Mouse (Mus musculus): ENCODE measurements at regions not wholly inside any gene's neighbourhood (a gene's known extent, or its start where the extent isn't known, plus 50 kb on each side); places are given as distances from the start of the nearest gene placed in this dataset.

DNA sequence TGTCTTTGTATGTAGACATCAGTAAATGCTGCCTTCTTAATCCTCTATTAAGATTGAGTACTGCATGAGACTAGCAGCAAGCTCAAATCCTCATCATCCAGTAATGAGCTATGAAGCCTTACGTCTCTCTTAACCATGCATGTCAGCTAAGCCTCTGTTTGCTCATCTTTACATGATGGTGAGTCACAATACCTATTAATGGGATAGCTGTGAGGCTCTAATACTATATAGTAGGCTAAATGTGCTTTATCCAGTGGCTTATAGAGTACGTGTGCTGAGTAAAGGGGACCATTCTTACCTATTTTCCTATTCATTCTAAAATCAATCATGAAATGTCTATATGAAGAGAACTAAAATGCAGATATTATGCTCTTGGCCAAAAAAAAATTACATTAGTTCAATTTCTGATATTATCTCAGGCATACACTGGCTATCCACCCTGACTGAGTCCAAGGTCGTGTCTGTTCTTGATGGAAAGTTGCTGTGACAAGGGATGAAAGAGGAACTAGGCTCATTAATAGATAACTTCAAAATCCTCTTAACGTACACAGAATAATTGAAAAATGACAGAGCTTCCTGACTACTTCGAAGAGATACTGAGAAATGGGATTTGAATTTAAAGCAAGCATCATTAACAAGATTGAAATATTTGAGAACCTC, 422.1 kb downstream of the Ipo11 start:
- H3K4me3 ChIP-seq = no peak overlapping the region
- no peak overlapping the region for H3K4me2 ChIP-seq
- WGBS = 78% methylated on average over 5 of the region's 5 CpGs
- no peaks in the 10 kb centered on the region for H3K9me3 ChIP-seq
- H3K27ac ChIP-seq (replicated peaks) = no peak overlapping the region
- no peaks in the 10 kb centered on the region for H3K36me3 ChIP-seq
- no peaks in the 10 kb centered on the region for H3K4me1 ChIP-seq (replicated peaks)
- H3K9ac ChIP-seq = no peak overlapping the region
- ATAC-seq (ENCODE audit: low FRiP score, low read depth) = 0 out of 2 replicates have a peak, but pooled peaks have one; percentile 42
- H3K27me3 ChIP-seq = no peaks in the 10 kb centered on the region

DNA sequence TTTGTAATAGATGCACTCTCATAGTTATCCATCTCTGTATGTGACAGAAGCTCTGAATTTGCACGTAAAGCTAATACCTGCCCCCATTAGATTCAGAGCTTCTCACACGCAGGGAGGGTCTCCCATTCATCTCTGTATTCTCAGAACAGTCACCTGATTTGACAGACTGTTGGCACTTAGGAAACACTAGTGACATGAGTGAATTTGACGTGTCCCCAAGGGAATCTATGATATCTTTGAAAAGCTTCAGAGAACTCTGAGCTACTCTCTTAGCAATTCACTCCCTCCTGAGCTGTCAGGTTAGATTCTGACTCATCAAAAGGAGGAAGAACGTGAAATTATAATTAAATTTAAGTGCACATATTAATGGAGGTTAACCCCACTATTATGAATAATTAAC, 423.1 kb downstream of the Ipo11 start:
- no peak; the same call in 1 of the 2 replicates for ATAC-seq (ENCODE audit: low FRiP score, low read depth)
- Histone ChIP-seq H3K36me3 (no peaks in the 10 kb centered on the region), H3K9ac (no peak overlapping the region), H3K4me2 (no peak overlapping the region), H3K27me3 (no peaks in the 10 kb centered on the region), H3K4me1 (replicated peaks) (no peaks in the 10 kb centered on the region), H3K9me3 (no peaks in the 10 kb centered on the region), H3K4me3 (no peak overlapping the region), H3K27ac (replicated peaks) (no peak overlapping the region)
- WGBS = 63% methylated on average over 4 of the region's 4 CpGs

DNA sequence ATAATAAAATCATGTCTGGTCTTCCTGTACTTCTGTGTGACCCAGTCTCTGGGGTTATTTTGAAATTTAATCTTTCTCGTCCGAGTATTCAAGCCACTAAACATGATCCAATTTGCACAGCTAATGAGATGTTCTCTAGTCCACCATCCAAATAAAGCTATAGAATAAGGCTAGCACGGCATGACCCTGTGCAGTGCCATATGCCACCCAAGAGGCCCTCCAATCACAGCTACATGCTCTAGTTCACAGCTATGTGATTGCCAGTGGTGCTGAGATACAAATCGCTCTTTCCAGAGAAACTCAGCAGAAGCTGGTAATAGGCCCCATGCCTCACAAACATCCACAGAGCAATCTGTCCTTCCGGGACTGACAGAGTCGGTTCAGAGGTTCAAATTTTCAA, 426.3 kb downstream of the Ipo11 start:
- H3K36me3 ChIP-seq = no peaks in the 10 kb centered on the region
- 77% methylated on average over 6 of the region's 6 CpGs for WGBS
- H3K9ac ChIP-seq = no peak overlapping the region
- ATAC-seq (ENCODE audit: low FRiP score, low read depth) = peak; percentile 51; the same call in 1 of the 2 replicates
- H3K4me3 ChIP-seq = no peak overlapping the region
- H3K27me3 ChIP-seq = no peaks in the 10 kb centered on the region
- no peaks in the 10 kb centered on the region for H3K4me1 ChIP-seq (replicated peaks)
- no peaks in the 10 kb centered on the region for H3K9me3 ChIP-seq
- H3K4me2 ChIP-seq = no peak overlapping the region
- no peak overlapping the region for H3K27ac ChIP-seq (replicated peaks)

DNA sequence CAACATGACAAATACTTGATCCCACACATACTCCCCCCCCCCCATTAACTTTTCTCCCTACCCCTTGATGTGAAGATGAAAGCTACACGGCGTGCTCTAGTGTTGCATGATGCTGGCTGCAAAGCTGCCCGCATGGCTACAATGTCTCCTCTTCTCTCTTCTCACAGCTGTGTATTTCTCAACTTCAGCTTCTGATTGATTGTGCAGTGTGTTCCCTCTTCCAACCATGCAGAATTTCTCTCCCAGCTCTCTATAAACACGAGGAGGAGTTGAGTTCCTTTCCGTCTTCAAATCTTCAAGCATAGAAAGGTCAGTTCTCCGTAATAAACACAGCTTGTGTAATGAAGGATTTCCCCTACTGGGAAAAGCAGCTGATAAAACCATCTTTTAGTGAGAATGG, 435.5 kb downstream of the Ipo11 start:
- Histone ChIP-seq H3K9ac (no peak overlapping the region), H3K27ac (replicated peaks) (no peak overlapping the region), H3K4me2 (no peak overlapping the region), H3K4me3 (no peak overlapping the region), H3K27me3 (no peaks in the 10 kb centered on the region), H3K36me3 (no peaks in the 10 kb centered on the region), H3K4me1 (replicated peaks) (no peaks in the 10 kb centered on the region), H3K9me3 (no peaks in the 10 kb centered on the region)
- no peak for ATAC-seq (ENCODE audit: low FRiP score, low read depth)
- 75% methylated on average over 6 of the region's 6 CpGs for WGBS

DNA sequence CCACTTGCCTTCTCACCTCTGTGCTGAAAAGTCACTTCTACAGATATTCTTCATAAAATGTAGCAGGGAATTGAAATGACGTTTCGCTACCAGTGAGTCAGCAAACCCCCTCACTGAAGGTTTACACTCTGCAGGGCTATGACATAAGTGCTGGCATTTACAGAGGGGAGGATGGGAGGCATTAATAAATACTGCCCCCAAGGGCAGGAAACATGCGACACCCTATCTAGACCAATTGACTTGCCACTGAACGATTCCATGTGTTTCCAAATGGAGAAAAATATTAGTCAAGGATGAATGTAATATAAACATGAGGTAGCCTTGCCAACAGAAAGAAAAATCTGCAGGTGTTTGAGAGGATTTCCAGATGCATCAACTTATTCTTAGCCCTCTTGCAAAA, 465.5 kb downstream of the Ipo11 start:
- Histone ChIP-seq H3K9ac (no peak overlapping the region), H3K27ac (replicated peaks) (no peak overlapping the region), H3K36me3 (no peaks in the 10 kb centered on the region), H3K4me3 (no peak overlapping the region), H3K4me2 (no peak overlapping the region), H3K27me3 (no peaks in the 10 kb centered on the region), H3K9me3 (no peaks in the 10 kb centered on the region), H3K4me1 (replicated peaks) (no peaks in the 10 kb centered on the region)
- ATAC-seq (ENCODE audit: low FRiP score, low read depth) = no peak
- WGBS = 81% methylated on average over 4 of the region's 4 CpGs

DNA sequence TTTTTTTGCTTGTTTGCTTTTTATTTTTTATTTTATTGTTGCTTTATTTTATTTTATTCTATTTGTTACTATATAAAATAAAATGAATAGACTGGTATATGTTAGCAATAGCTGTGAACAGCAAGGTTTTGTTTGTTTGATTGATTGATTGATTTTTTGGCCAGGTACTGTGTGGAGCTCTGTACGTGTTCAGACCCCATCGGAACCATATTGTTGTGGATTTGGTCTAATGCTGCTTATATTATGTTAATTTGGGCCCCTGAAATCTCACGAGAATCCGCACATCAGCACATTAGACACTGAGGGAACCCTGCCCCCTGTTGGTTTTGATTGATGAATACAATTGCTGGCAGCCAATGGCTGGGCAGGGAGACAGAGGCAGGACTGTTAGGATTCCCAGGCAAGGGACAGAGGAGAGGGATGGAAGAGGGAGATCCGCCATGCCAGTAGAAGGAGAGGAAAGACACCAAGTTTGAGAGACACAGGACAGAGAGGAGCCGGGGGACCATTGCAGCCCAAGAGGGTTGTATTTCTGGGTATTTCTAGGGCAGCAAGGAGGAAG, 482.3 kb downstream of the Ipo11 start:
- Histone ChIP-seq H3K9ac (no peak overlapping the region), H3K27ac (replicated peaks) (no peak overlapping the region), H3K36me3 (no peaks in the 10 kb centered on the region), H3K4me1 (replicated peaks) (no peaks in the 10 kb centered on the region), H3K4me2 (no peak overlapping the region), H3K27me3 (no peaks in the 10 kb centered on the region), H3K9me3 (no peaks in the 10 kb centered on the region), H3K4me3 (no peak overlapping the region)
- ATAC-seq (ENCODE audit: low FRiP score, low read depth) = no peak
- 64% methylated on average over 6 of the region's 6 CpGs for WGBS

DNA sequence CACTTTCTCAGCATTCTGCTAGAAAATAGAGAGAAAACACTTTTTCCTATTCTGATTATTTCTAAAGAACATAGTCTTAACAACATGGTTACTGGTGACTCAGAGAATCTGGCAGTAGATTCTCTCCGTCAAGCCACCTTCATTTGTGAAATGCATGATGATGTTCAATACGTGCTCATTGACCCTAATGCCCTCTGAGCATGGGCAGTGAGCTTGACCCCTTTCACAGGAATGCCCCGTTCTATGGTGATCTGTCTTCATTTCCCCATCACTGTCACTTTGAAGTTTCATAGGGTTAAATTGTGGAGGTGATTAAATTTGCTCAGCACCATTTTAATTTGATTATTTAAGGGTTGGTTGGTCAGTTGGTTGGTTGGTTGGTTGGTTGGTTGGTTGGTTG, 504.6 kb downstream of the Ipo11 start:
- Histone ChIP-seq H3K9ac (no peak overlapping the region), H3K4me1 (replicated peaks) (no peaks in the 10 kb centered on the region), H3K36me3 (no peaks in the 10 kb centered on the region), H3K27ac (replicated peaks) (no peak overlapping the region), H3K27me3 (no peaks in the 10 kb centered on the region), H3K9me3 (no peaks in the 10 kb centered on the region), H3K4me3 (no peak overlapping the region), H3K4me2 (no peak overlapping the region)
- no peak for ATAC-seq (ENCODE audit: low FRiP score, low read depth)
- WGBS = 38% methylated on average over 3 of the region's 3 CpGs

DNA sequence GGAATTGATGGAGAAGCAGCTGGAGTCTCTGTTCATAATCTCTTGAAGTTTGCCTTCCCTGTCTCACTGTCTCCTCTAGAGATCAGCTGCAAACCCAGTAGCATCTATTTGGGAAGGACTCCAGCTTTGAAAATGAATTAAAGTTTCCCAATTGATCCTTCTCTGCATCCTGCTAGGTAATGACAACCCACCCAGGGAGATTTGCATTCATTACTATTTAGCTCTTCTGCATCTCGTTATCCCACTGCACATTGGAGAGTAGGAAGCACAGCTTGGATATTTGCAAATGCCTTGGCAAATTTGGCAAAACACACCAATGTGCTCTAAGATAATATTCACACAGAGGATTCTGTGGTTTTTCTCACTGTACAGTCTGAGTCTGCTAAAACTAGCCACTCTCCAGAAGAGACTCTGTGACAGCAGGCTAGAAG, 530.1 kb downstream of the Ipo11 start:
- Histone ChIP-seq H3K27me3 (no peaks in the 10 kb centered on the region), H3K9ac (no peak overlapping the region), H3K4me1 (replicated peaks) (no peaks in the 10 kb centered on the region), H3K9me3 (no peaks in the 10 kb centered on the region), H3K27ac (replicated peaks) (no peak overlapping the region), H3K4me2 (no peak overlapping the region), H3K36me3 (no peaks in the 10 kb centered on the region), H3K4me3 (no peak overlapping the region)
- WGBS = 36% methylated on average over 1 of the region's 1 CpGs
- ATAC-seq (ENCODE audit: low FRiP score, low read depth) = peak; percentile 48; the same call in 1 of the 2 replicates

DNA sequence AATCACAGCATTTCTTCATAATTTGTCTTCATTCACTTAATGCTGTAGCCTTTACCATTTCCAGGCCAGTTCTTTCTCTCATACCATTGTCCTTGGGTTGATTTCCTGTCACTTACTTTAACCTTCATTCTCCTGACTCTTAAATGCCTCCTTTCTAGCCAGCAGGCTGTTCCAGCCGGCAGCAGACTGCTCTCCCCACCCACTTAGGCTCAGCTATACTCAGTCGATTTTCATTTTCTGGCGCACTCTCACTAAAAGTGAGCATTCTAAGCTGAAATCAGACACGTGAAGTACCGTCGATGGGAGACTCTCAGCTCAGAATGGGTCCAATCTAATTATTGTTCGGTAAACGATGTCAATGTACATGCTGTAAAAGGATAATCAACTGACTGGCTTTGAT, 544.1 kb downstream of the Ipo11 start:
- no peaks in the 10 kb centered on the region for H3K9me3 ChIP-seq
- no peaks in the 10 kb centered on the region for H3K27me3 ChIP-seq
- no peak for ATAC-seq (ENCODE audit: low FRiP score, low read depth)
- H3K36me3 ChIP-seq = no peaks in the 10 kb centered on the region
- H3K4me2 ChIP-seq = no peak overlapping the region
- H3K9ac ChIP-seq = no peak overlapping the region
- H3K27ac ChIP-seq (replicated peaks) = no peak overlapping the region
- no peaks in the 10 kb centered on the region for H3K4me1 ChIP-seq (replicated peaks)
- 80% methylated on average over 8 of the region's 8 CpGs for WGBS
- no peak overlapping the region for H3K4me3 ChIP-seq

DNA sequence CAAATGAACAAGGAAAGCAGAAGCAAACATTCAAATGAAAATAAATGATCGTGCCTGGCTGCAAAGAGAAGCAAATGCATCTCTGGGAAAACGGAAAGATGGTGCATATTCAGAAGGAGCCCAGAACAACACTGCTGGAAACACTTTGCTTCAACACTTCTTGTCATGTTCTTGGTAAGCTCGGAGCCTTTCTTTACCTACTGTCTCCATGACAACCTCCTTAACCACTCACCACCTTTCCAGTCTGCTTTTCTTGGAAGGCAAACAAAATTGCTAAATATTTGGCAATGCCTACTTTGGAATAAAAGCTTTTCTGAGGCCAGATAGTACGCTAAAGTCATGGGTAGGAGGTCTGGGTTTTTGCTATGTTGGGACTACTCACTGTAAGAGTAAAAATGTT, 548.1 kb downstream of the Ipo11 start:
- Histone ChIP-seq H3K27ac (replicated peaks) (no peak overlapping the region), H3K9ac (no peak overlapping the region), H3K4me2 (no peak overlapping the region), H3K36me3 (no peaks in the 10 kb centered on the region), H3K9me3 (no peaks in the 10 kb centered on the region), H3K4me1 (replicated peaks) (no peaks in the 10 kb centered on the region), H3K4me3 (no peak overlapping the region), H3K27me3 (no peaks in the 10 kb centered on the region)
- ATAC-seq (ENCODE audit: low FRiP score, low read depth) = no peak
- WGBS = 76% methylated on average over 4 of the region's 4 CpGs

DNA sequence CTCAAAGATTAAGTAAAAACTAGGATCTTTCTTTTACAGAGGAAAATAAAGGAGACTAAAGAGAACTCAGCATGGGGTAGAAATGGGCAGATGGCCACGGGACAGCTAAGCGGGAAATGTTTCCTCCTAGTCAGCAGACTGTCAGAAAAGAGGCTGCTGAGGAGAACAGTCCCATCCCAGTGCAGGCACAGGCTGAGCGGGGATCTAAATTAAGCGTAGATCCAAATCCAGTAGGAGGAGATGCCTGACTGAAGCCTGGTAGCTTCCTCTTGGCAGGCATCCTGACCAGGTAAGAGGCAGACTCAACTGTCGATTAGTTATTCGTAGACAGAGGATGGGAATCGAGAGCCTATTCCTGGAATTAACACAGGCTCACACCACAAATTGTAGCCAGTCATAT, 569.2 kb downstream of the Ipo11 start:
- Histone ChIP-seq H3K27me3 (no peaks in the 10 kb centered on the region), H3K36me3 (no peaks in the 10 kb centered on the region), H3K9ac (no peak overlapping the region), H3K9me3 (no peaks in the 10 kb centered on the region), H3K4me1 (replicated peaks) (no peaks in the 10 kb centered on the region), H3K4me2 (no peak overlapping the region), H3K27ac (replicated peaks) (no peak overlapping the region), H3K4me3 (no peak overlapping the region)
- ATAC-seq (ENCODE audit: low FRiP score, low read depth) = no peak
- WGBS = 78% methylated on average over 7 of the region's 7 CpGs

DNA sequence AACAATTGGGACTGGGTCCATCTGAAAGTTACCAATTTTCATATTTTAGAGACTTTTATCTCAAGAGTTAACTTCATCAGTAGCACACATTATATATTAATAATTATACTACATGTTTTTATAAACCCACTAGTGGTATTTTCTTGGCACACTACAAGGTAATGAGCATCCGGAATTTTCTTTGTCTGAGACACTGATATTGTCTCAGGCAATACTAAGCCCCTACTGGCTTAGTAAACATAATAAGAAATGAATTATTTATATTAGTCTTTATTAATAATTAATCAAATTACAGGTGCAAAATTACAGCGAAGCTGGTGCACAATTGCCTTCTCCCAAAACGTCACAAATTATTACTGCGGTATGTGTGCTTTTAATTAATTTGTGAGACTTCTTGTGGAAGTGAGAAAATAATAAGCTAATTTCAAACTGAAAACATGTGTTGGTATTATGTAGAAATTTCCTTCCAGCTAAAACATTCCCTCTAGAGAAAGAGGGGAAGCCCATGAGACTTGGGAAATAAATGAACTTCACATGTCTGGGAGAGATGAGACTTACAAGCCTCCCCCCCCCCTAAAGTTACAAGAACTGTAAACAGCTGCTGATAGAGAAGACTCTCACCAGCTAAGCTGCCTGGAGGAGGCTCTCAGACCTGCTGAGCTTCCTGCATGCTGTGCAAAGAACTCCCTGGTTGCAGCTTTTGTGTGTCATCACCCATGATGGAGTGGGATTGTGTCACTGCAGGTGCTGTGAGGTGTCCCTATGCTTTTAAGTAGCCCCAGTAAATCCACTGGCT, 583.9 kb downstream of the Ipo11 start:
- Histone ChIP-seq H3K4me2 (no peak overlapping the region), H3K9me3 (no peaks in the 10 kb centered on the region), H3K4me3 (no peak overlapping the region), H3K4me1 (replicated peaks) (no peaks in the 10 kb centered on the region), H3K36me3 (no peaks in the 10 kb centered on the region), H3K27me3 (no peaks in the 10 kb centered on the region), H3K9ac (no peak overlapping the region), H3K27ac (replicated peaks) (no peak overlapping the region)
- ATAC-seq (ENCODE audit: low FRiP score, low read depth) = peak; percentile 54; the same call in 1 of the 2 replicates
- WGBS = 59% methylated on average over 4 of the region's 4 CpGs
